Mouse (Mus musculus) megakaryocyte, embryonic 14.5 days (primary cell): ENCODE measurements at regions not wholly inside any gene's neighbourhood (a gene's known extent, or its start where the extent isn't known, plus 50 kb on each side); places are given as distances from the start of the nearest gene placed in this dataset.

Source experiments
- H3K27me3 ChIP-seq: replicated peaks from 2 replicates; pipeline ENCODE3; 2012; ENCODE audit warnings: inconsistent platforms
- H3K36me3 ChIP-seq: replicated peaks from 2 replicates; pipeline ENCODE3; 2012; ENCODE audit warnings: low read length, inconsistent platforms, mixed read lengths
- H3K4me1 ChIP-seq: 2 replicates; pipeline ENCODE4 v1.6.1; 2012; ENCODE audit warnings: inconsistent platforms
- H3K4me3 ChIP-seq: replicated peaks from 2 replicates; pipeline ENCODE3; 2012; ENCODE audit warnings: moderate library complexity, mild to moderate bottlenecking, inconsistent platforms
- H3K9me3 ChIP-seq: 2 replicates; pipeline ENCODE4 v1.6.1; 2012; ENCODE audit warnings: inconsistent platforms
- FLI1 ChIP-seq: IDR thresholded peaks from 2 replicates; pipeline ENCODE4 v1.6.1; 2012; ENCODE audit warnings: low read length, inconsistent platforms, mixed read lengths
- GATA1 ChIP-seq: IDR thresholded peaks from 3 replicates; pipeline ENCODE4 v1.6.1; 2012; ENCODE audit warnings: mixed read lengths, low read length, inconsistent platforms, borderline replicate concordance

DNA sequence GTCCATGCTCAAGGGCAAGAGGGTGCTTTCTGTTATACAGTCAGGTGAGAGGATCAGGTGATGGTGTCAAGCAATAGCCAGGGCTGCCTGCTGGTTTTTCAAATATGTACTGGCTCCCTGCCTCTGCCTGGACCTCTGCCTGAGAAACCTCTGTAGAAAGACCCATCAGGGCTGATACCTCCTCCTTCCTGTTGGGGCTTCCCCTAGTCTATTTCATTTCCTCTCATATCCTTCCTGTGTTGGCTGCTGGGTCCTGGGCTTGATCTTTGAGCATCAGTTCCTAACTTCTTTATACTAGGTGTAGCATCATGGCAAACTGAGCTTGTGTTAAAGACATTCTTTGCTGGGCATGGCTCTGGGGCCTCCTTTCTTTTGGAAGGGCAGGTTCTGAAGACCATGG is 89.5 kb downstream of the Tmem38b start:
- Histone ChIP-seq H3K36me3 (no peaks in the 10 kb centered on the region), H3K27me3 (peaks cover 2% of the 10 kb centered on the region), H3K4me1 (peaks cover 18% of the 10 kb centered on the region), H3K4me3 (no peak overlapping the region), H3K9me3 (0 out of 2 replicates have a peak, but pooled peaks cover under 1% of the 10 kb centered on the region)
- TF ChIP-seq GATA1 (no peak), FLI1 (no peak)

GRCm38 (mm10) chr4:53919188-53919587 is 93.3 kb downstream of the Tmem38b start:
- no peak overlapping the region for H3K4me3 ChIP-seq
- H3K36me3 ChIP-seq: no peaks in the 10 kb centered on the region
- peaks cover 39% of the 10 kb centered on the region for H3K4me1 ChIP-seq
- TF ChIP-seq GATA1 (no peak), FLI1 (no peak)
- peaks cover 2% of the 10 kb centered on the region for H3K27me3 ChIP-seq
- no peaks in the 10 kb centered on the region for H3K9me3 ChIP-seq

DNA sequence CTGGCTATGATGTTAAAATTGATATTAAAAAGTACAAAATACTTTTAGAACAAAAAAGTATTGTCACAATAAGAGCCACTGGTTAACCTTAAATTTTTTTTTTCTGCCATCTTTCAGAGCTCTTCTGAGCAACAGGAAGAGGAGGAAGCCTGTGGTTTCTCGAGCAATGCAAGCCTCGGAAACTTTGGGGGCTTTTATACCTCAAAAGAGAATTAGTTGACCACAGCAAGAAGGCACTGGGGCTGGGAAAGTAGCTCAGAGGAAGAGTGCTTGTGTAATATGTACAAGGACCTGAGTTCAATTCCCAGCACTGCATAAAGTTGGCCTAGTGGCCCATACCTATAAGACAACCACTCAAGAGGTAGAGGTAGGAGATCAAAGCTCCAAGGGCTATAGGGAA is 94.7 kb downstream of the Tmem38b start:
- Histone ChIP-seq H3K9me3 (no peaks in the 10 kb centered on the region), H3K27me3 (peaks cover 2% of the 10 kb centered on the region), H3K4me3 (no peak overlapping the region), H3K4me1 (peaks cover 39% of the 10 kb centered on the region), H3K36me3 (no peaks in the 10 kb centered on the region)
- TF ChIP-seq FLI1 (no peak), GATA1 (no peak)

GRCm38 (mm10) chr4:53931068-53931467 is 105.2 kb downstream of the Tmem38b start:
- no peaks in the 10 kb centered on the region for H3K9me3 ChIP-seq
- peaks cover 33% of the 10 kb centered on the region for H3K4me1 ChIP-seq
- H3K27me3 ChIP-seq: peaks cover 5% of the 10 kb centered on the region
- H3K36me3 ChIP-seq: no peaks in the 10 kb centered on the region
- TF ChIP-seq GATA1: no peak
- TF ChIP-seq FLI1: no peak
- no peak overlapping the region for H3K4me3 ChIP-seq

- Histone ChIP-seq H3K27me3 (peaks cover 5% of the 10 kb centered on the region), H3K4me1 (peaks cover 33% of the 10 kb centered on the region), H3K36me3 (no peaks in the 10 kb centered on the region), H3K9me3 (no peaks in the 10 kb centered on the region), H3K4me3 (peak overlapping the region; percentile 73)
- TF ChIP-seq FLI1 (no peak), GATA1 (no peak)
Measured at GRCm38 (mm10) chr4:53931499-53931898, 105.7 kb downstream of the Tmem38b start.

- H3K4me3 ChIP-seq: peak overlapping the region; percentile 81
Measured at GRCm38 (mm10) chr4:53935306-53935705, 109.5 kb downstream of the Tmem38b start.

GRCm38 (mm10) chr4:53948736-53949135 is 122.9 kb downstream of the Tmem38b start:
- H3K4me3 ChIP-seq: no peak overlapping the region
- no peak for TF ChIP-seq FLI1
- TF ChIP-seq GATA1: no peak

More at GRCm38 (mm10) chr4:53935306-53935705, 109.5 kb downstream of the Tmem38b start:
- no peaks in the 10 kb centered on the region for H3K27me3 ChIP-seq
- peaks cover 30% of the 10 kb centered on the region for H3K4me1 ChIP-seq
- H3K9me3 ChIP-seq: peaks cover 11% of the 10 kb centered on the region
- no peaks in the 10 kb centered on the region for H3K36me3 ChIP-seq
- TF ChIP-seq FLI1 (no peak), GATA1 (no peak)

DNA sequence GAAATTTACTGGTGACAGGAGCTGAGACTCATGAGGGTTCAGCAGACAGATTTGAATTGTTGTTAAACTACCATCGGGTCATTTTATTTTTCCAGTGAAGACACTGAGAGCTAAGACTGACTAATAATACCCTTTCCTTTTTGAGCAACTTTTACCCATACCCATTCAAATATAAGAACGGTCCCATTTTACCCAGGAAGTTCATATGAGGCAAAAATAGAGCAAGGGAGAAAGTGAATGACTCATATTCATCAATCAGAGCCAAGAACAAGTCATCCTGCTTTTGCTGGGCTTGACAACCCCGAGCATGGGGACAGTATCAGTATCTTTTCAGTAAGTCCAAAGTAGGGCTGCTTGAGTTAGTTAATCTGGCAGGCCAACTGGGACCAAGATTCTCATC is 123.3 kb downstream of the Tmem38b start:
- H3K4me3 ChIP-seq: no peak overlapping the region
- no peaks in the 10 kb centered on the region for H3K27me3 ChIP-seq
- H3K4me1 ChIP-seq: peaks cover 10% of the 10 kb centered on the region
- TF ChIP-seq GATA1 (no peak), FLI1 (no peak)
- H3K9me3 ChIP-seq: peaks cover 7% of the 10 kb centered on the region; the same call in 1 of the 2 replicates
- H3K36me3 ChIP-seq: no peaks in the 10 kb centered on the region

More at GRCm38 (mm10) chr4:53948736-53949135, 122.9 kb downstream of the Tmem38b start:
- H3K27me3 ChIP-seq: no peaks in the 10 kb centered on the region
- no peaks in the 10 kb centered on the region for H3K36me3 ChIP-seq
- peaks cover 10% of the 10 kb centered on the region for H3K4me1 ChIP-seq
- peaks cover 7% of the 10 kb centered on the region; the same call in 1 of the 2 replicates for H3K9me3 ChIP-seq

DNA sequence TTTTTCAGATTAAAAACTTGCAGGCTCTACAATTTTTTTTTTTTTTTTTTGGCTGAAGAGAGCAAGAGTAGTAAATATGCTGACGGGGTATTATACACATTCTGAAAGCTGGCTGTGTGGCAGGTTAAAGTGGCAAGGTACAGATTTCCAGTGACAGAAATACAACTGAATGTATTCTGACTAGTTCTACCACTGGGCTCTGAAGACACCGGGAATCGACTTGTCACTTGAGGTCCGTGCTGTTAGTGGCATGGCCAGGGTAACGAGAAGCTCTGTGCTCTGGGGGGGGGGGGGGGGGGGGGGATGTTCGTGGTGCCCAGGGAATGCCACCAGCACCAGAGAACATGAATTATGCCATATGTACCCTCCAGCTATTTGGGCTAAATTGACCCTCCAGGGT is 124.7 kb downstream of the Tmem38b start:
- no peaks in the 10 kb centered on the region for H3K36me3 ChIP-seq
- H3K27me3 ChIP-seq: no peaks in the 10 kb centered on the region
- H3K9me3 ChIP-seq: peaks cover 7% of the 10 kb centered on the region; the same call in 1 of the 2 replicates
- H3K4me3 ChIP-seq: no peak overlapping the region
- H3K4me1 ChIP-seq: peaks cover 10% of the 10 kb centered on the region
- no peak for TF ChIP-seq FLI1
- TF ChIP-seq GATA1: no peak

GRCm38 (mm10) chr4:53951003-53951733 is 125.3 kb downstream of the Tmem38b start:
- H3K36me3 ChIP-seq: no peaks in the 10 kb centered on the region
- H3K4me1 ChIP-seq: peaks cover 10% of the 10 kb centered on the region
- no peak overlapping the region for H3K4me3 ChIP-seq
- TF ChIP-seq GATA1: no peak
- TF ChIP-seq FLI1: no peak
- peaks cover 7% of the 10 kb centered on the region; the same call in 1 of the 2 replicates for H3K9me3 ChIP-seq
- H3K27me3 ChIP-seq: no peaks in the 10 kb centered on the region
